8 mouse cellular contexts compared by ENCODE assay signal in the genomic region with DNA sequence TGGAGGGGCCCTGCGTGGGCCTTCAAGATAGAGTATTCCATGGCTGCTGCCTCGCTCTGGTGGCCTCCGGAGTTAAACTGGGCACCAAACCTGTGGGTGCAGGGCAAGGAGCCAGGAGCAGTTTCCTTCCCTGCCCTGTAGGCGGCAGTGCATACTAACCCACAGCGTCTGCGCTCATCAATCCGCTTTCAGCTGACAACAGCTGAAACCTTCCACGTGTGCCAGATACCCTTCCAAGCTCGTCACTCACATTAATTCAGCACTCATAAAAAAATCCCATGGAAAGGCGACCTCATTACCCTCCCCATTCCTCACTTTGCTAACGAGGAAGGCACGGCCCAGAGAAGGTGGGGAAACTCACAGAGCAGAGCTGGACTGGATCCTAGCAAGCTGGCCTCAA. TPM values are rescaled to one million over a fixed set of nuclear protein-coding genes. Genes with fewer than 3 reads are reported as not detected.
DNase-seq lines count a peak whose midpoint lies in the region; ATAC-seq and TF ChIP-seq lines count a peak whose summit lies in the region.

No protein-coding gene starts in this region.

- H3K4me2 ChIP-seq in limb, embryonic 11.5 days (ENCODE audit: low read depth, severe bottlenecking) = no peak overlapping the region
- no peak overlapping the region for H3K4me2 ChIP-seq in neural tube, embryonic 11.5 days (ENCODE audit: low read depth)

- H3K9ac ChIP-seq in MEL (ENCODE audit: control insufficient read depth, low read depth, low read length, poor library complexity, severe bottlenecking) = no peak overlapping the region
- H3K9ac ChIP-seq in limb, embryonic 11.5 days (ENCODE audit: low read length) = no peak overlapping the region
- H3K9ac ChIP-seq in neural tube, embryonic 11.5 days (ENCODE audit: low read length) = no peak overlapping the region

- peak; percentile 67 for DNase-seq in 416B (ENCODE audit: low read depth)
- peak; percentile 68 for DNase-seq in MEL (ENCODE audit: low read depth, low spot score)
- DNase-seq in cerebellum, postnatal 10 days = peak; percentile 92 to 95
- DNase-seq in gastrocnemius, adult 18-20 months (ENCODE audit: low spot score) = peak; percentile 71
- DNase-seq in kidney, adult 8-10 months = peak; percentile 59 to 86
- DNase-seq in limb, embryonic 11.5 days (ENCODE audit: low spot score) = peak; percentile 79
- peak; percentile 71 for DNase-seq in neural tube, embryonic 11.5 days (ENCODE audit: low spot score)
- peak; percentile 63 for DNase-seq in thymus, postnatal 14 days

- peak; percentile 80 for TF ChIP-seq RAD21 in MEL (IDR thresholded peaks at IDR 0.05; ENCODE audit: low read depth, low read length)

- no peak for TF ChIP-seq POLR2A in MEL (IDR thresholded peaks at IDR 0.05; ENCODE audit: control insufficient read depth in 1 of 2, insufficient read depth in 1 of 2, low read depth in 1 of 2, low read length in 2 of 2, poor library complexity in 1 of 2)

- WGBS in limb, embryonic 11.5 days = 7% methylated on average over 12 of the region's 12 CpGs
- WGBS in neural tube, embryonic 11.5 days = 13% methylated on average over 12 of the region's 12 CpGs

- H3K36me3 ChIP-seq in MEL (ENCODE audit: control insufficient read depth in 1 of 2, insufficient read depth in 2 of 2, low read length in 2 of 2) = no peaks in the 10 kb centered on the region
- no peaks in the 10 kb centered on the region for H3K36me3 ChIP-seq in limb, embryonic 11.5 days (ENCODE audit: control insufficient read depth, insufficient read depth, low read length)
- no peaks in the 10 kb centered on the region for H3K36me3 ChIP-seq in neural tube, embryonic 11.5 days (ENCODE audit: control insufficient read depth, insufficient read depth, low read length)

- no peaks in the 10 kb centered on the region for H3K79me2 ChIP-seq in MEL (ENCODE audit: control insufficient read depth, insufficient read depth, low read length, poor library complexity)

- H3K4me3 ChIP-seq in MEL (ENCODE audit: control insufficient read depth in 1 of 2, insufficient read depth in 1 of 2, low read depth in 2 of 2, low read length in 2 of 2) = peak overlapping the region in 1 of 2 experiments; percentile 65; a peak in 2 of 4 replicates
- no peak overlapping the region for H3K4me3 ChIP-seq in limb, embryonic 11.5 days (ENCODE audit: low read depth, low read length)
- H3K4me3 ChIP-seq in neural tube, embryonic 11.5 days (ENCODE audit: low read depth, low read length) = no peak overlapping the region

- no peak for ATAC-seq in limb, embryonic 11.5 days (ENCODE audit: insufficient number of reproducible peaks, low FRiP score, low TSS enrichment, low read depth)
- ATAC-seq in neural tube, embryonic 11.5 days (ENCODE audit: insufficient read depth, low FRiP score, low TSS enrichment) = peak; percentile 43; the same call in 1 of the 2 replicates

- H3K27me3 ChIP-seq in MEL (ENCODE audit: control insufficient read depth in 1 of 2, insufficient read depth in 2 of 2, low read length in 2 of 2) = no peaks in the 10 kb centered on the region
- H3K27me3 ChIP-seq in limb, embryonic 11.5 days (ENCODE audit: control insufficient read depth, insufficient read depth, low read length) = no peaks in the 10 kb centered on the region
- no peaks in the 10 kb centered on the region for H3K27me3 ChIP-seq in neural tube, embryonic 11.5 days (ENCODE audit: control insufficient read depth, insufficient read depth, low read length)

- no peak for TF ChIP-seq EP300 in MEL (IDR thresholded peaks at IDR 0.05; ENCODE audit: low read depth in 1 of 2, low read length in 2 of 2)

- H3K9me3 ChIP-seq in MEL (replicated peaks; ENCODE audit: insufficient read depth, low read length) = no peaks in the 10 kb centered on the region
- no peaks in the 10 kb centered on the region for H3K9me3 ChIP-seq in limb, embryonic 11.5 days (ENCODE audit: control insufficient read depth, low read length)
- H3K9me3 ChIP-seq in neural tube, embryonic 11.5 days (ENCODE audit: control insufficient read depth, low read length) = no peaks in the 10 kb centered on the region

- H3K27ac ChIP-seq in MEL (ENCODE audit: control insufficient read depth, low read depth, low read length) = no peak overlapping the region
- no peak overlapping the region for H3K27ac ChIP-seq in limb, embryonic 11.5 days (replicated peaks; ENCODE audit: low read depth, low read length)
- H3K27ac ChIP-seq in neural tube, embryonic 11.5 days (ENCODE audit: low read depth, low read length) = no peak overlapping the region

- H3K4me1 ChIP-seq in MEL (ENCODE audit: control insufficient read depth in 1 of 2, insufficient read depth in 2 of 2, low read length in 2 of 2) = no peaks in the 10 kb centered on the region
- H3K4me1 ChIP-seq in limb, embryonic 11.5 days (ENCODE audit: control insufficient read depth, insufficient read depth, low read length) = peaks cover 7% of the 10 kb centered on the region
- no peaks in the 10 kb centered on the region for H3K4me1 ChIP-seq in neural tube, embryonic 11.5 days (ENCODE audit: control insufficient read depth, insufficient read depth, low read length)

- TF ChIP-seq CTCF in MEL (IDR thresholded peaks at IDR 0.05 in 2 of 3, conservative IDR thresholded peaks at IDR 0.05 in 1 of 3; ENCODE audit: control insufficient read depth in 1 of 3, insufficient read depth in 1 of 3, low read depth in 2 of 3, low read length in 3 of 3, poor library complexity in 1 of 3, severe bottlenecking in 1 of 3) = peak; percentile 90 to 91 (median 90)

TF ChIP-seq in MEL, 35 proteins besides CTCF, POLR2A, EP300 and RAD21 (continues in another document):
- TF ChIP-seq ETS1 (IDR thresholded peaks at IDR 0.05; ENCODE audit: low read depth, low read length) (no peak), CHD2 (IDR thresholded peaks at IDR 0.05; ENCODE audit: low read length) (no peak), ZKSCAN1 (IDR thresholded peaks at IDR 0.05; ENCODE audit: low read depth, low read length) (no peak), CHD1 (IDR thresholded peaks at IDR 0.05; ENCODE audit: low read depth, low read length) (no peak), RCOR1 (IDR thresholded peaks at IDR 0.05; ENCODE audit: low read depth, low read length) (no peak), MXI1 (IDR thresholded peaks at IDR 0.05; ENCODE audit: low read depth, low read length) (peak; percentile 80), TBP (IDR thresholded peaks at IDR 0.05; ENCODE audit: low read depth, low read length) (no peak), TCF12 (IDR thresholded peaks at IDR 0.05; ENCODE audit: low read depth, low read length) (no peak), MAZ (IDR thresholded peaks at IDR 0.05; ENCODE audit: low read depth, low read length) (no peak), MAFK (IDR thresholded peaks at IDR 0.05; ENCODE audit: borderline replicate concordance, low read depth, low read length) (no peak), USF2 (IDR thresholded peaks at IDR 0.05; ENCODE audit: borderline replicate concordance in 1 of 2, insufficient read depth in 1 of 2, low read depth in 1 of 2, low read length in 2 of 2) (no peak), GABPA (IDR thresholded peaks at IDR 0.05; ENCODE audit: low read depth, low read length) (no peak), E2F4 (IDR thresholded peaks at IDR 0.05; ENCODE audit: borderline replicate concordance, low read depth, low read length) (no peak), NRF1 (IDR thresholded peaks at IDR 0.05; ENCODE audit: insufficient read depth, low read depth, low read length, poor library complexity, severe bottlenecking) (no peak), POLR2AphosphoS2 (IDR thresholded peaks at IDR 0.05; ENCODE audit: low read length) (no peak), ZNF384 (IDR thresholded peaks at IDR 0.05; ENCODE audit: low read depth, low read length) (no peak), HCFC1 (IDR thresholded peaks at IDR 0.05; ENCODE audit: low read depth, low read length) (no peak), POLR2AphosphoS5 (IDR thresholded peaks at IDR 0.05; ENCODE audit: borderline replicate concordance, low read depth, low read length) (no peak), JUND (IDR thresholded peaks at IDR 0.05; ENCODE audit: low read depth, low read length) (no peak), KAT2A (conservative IDR thresholded peaks at IDR 0.05; ENCODE audit: low read depth, low read length) (no peak), SMC3 (IDR thresholded peaks at IDR 0.05; ENCODE audit: low read depth, low read length) (peak; percentile 56), NELFE (IDR thresholded peaks at IDR 0.05; ENCODE audit: low read depth, low read length) (no peak), MEF2A (IDR thresholded peaks at IDR 0.05; ENCODE audit: extremely low read depth, insufficient replicate concordance, low read depth, low read length, poor library complexity, severe bottlenecking) (no peak), SIN3A (IDR thresholded peaks at IDR 0.05; ENCODE audit: low read length) (peak; percentile 31; the same call in 1 of the 2 replicates), ZC3H11A (IDR thresholded peaks at IDR 0.05; ENCODE audit: low read depth, low read length) (no peak; the same call in 1 of the 2 replicates), BHLHE40 (IDR thresholded peaks at IDR 0.05; ENCODE audit: borderline replicate concordance, low read depth, low read length) (no peak), ELF1 (IDR thresholded peaks at IDR 0.05; ENCODE audit: low read depth, low read length) (no peak), GATA1 (IDR thresholded peaks at IDR 0.05; ENCODE audit: low read depth, low read length) (no peak), UBTF (IDR thresholded peaks at IDR 0.05; ENCODE audit: borderline replicate concordance, insufficient read depth, low read depth, low read length) (no peak), MYC (IDR thresholded peaks at IDR 0.05; ENCODE audit: low read depth, low read length) (0 out of 2 replicates have a peak, but pooled peaks have one; percentile 44)

RNA-seq across cellular contexts. Expression of a gene that starts 21.2 kb away (rescaled TPM):
- not detected in 2 replicates for total RNA-seq in MEL (2012; rRNA removed)
- polyA plus RNA-seq in MEL (2012; ENCODE audit: insufficient read depth in 1 of 2, insufficient read length in 2 of 2, low read depth in 1 of 2, low replicate concordance in 2 of 2, missing spikeins in 1 of 2) = under 1 TPM in 1 of 2 experiments, not detected in 1; 0.10 TPM
- 1 to 10 TPM; 1.2 to 1.7 TPM for total RNA-seq in gastrocnemius, adult 18-20 months (2021)
- 2.3 and 3.2 TPM in 2 replicates for polyA plus RNA-seq in limb, embryonic 11.5 days (2014; fragmentation: Nextera tagmentation; extraction: Ambion mirVana)
- 3.6 and 4.1 TPM in 2 replicates for polyA plus RNA-seq in neural tube, embryonic 11.5 days (2014; fragmentation: Nextera tagmentation; extraction: Ambion mirVana)

RNA-seq across cellular contexts. Expression of a gene that starts 50.0 kb away (rescaled TPM):
- not detected in 2 replicates for total RNA-seq in MEL (2012; rRNA removed)
- under 1 TPM in 1 of 2 experiments, not detected in 1; 0.10 TPM for polyA plus RNA-seq in MEL (2012; ENCODE audit: insufficient read depth in 1 of 2, insufficient read length in 2 of 2, low read depth in 1 of 2, low replicate concordance in 2 of 2, missing spikeins in 1 of 2)
- not detected for total RNA-seq in gastrocnemius, adult 18-20 months (2021)
- polyA plus RNA-seq in limb, embryonic 11.5 days (2014; fragmentation: Nextera tagmentation; extraction: Ambion mirVana) = not detected in 2 replicates
- polyA plus RNA-seq in neural tube, embryonic 11.5 days (2014; fragmentation: Nextera tagmentation; extraction: Ambion mirVana) = not detected in 2 replicates
